Mouse (Mus musculus) retina, postnatal 1 day (tissue): ENCODE measurements at regions not wholly inside any gene's neighbourhood (a gene's known extent, or its start where the extent isn't known, plus 50 kb on each side); places are given as distances from the start of the nearest gene placed in this dataset.

Experiments used
- DNase-seq: peaks from one replicate; pipeline ENCODE4 v3.0.0-alpha.2; 2012

DNA sequence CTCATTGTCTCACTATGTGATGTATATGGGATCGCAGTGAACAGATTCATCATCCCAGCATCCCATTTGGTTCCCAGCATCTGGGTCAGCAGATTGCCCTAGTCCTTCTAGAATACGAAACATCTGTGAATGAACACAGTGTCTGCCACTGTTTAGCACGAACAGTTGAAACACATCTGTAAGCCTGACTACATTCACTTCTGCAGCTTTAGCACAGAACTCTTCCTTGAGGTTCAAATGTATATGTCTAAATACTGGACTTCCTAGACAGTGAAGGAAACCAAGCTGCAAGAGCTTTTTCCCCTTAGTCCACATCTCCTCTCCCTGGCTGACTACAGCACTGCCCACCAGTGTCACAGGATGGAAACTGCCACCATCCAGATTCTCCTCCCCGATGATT is 283.0 kb upstream of the Tle4 start:
- no peak for DNase-seq

DNA sequence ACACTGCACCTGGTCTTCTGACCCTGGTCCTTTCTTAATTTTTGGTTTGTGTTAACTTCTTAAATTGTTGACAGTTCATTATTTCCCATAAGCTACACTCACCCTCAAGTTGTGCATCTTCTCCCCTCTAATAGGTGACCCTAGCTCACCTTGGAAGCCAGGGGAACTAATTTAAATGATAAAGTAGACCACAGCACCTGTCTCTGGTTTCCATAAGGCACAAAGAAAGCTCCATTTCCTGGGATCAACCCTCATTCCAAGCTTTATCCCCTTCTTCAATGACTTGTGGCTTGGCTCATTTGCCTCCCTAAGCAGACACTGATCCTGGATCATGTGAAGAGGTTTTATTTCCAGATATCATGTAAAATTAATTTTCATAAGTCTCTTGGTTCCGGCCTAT is 276.1 kb upstream of the Tle4 start:
- DNase-seq, result no peak

DNA sequence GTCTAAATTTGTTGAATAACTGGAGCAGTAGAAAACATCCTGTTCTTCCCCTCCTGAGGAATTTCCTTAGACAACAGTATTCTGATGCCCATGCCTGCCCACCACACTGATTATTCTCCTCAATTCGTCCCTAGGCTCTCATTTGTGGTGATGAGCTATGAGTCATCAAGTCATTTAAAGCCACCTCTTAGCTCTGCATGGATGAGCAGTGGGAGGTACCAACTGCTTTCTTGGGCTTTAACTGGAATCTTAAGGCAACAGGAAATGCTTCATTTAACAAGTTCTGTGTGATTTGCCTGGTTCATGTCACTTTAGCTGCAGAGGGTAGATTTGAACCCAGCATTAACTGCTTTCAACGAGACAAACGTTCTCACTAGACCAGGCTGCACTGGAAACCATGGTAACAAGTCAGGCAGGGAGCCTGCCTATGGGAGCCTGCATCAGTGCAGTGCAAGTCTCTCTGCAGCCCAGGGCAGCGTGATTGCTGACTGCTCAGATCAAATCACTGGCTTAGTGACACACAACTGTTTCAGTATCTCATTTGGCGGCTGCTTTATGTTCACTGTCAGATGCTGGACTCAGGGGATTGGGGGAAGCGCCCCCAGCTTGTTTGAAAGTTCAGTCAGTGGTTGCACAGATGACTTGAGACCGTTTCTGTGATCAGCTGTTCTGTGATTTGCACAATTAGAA is 273.5 kb upstream of the Tle4 start:
- DNase-seq, result peak; percentile 88

DNA sequence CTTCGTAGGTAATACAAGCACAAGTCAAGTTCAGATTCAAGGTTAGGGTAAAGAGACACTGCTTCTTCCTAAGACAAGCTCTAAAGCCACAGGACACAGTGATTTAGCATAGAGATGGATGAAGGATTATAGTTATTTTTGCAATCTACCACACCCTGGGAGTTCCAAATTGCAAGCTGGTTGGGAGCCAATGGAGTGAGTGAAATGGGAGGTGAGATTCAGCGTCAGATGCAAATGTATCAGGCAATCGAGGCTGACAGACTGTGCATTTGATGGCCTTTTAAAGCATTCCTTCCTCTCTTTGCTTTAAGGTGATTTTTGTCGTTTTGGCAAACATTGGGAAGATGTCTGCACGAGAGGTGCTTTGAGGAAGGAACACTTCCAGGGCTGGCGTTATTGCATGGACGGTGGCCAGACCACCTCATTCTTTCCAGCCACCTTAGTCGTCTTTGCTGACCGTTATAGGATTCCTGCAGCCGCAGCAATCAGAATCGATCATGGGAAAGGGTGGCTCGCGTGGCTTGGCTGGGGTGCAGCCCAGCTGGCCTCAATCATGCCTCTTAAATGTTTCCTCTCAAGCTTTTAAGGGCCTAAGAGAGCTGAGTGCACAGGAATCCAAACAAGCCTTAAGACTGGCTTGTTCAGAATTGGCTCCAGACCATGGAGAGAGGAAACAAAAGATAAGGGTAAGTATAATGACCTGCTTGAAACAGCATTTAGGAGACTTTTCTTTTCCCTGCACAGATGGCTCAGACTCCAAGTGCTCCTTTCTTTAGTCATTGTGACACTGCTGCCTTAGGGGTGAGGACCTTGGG is 265.0 kb upstream of the Tle4 start:
- no peak for DNase-seq

DNA sequence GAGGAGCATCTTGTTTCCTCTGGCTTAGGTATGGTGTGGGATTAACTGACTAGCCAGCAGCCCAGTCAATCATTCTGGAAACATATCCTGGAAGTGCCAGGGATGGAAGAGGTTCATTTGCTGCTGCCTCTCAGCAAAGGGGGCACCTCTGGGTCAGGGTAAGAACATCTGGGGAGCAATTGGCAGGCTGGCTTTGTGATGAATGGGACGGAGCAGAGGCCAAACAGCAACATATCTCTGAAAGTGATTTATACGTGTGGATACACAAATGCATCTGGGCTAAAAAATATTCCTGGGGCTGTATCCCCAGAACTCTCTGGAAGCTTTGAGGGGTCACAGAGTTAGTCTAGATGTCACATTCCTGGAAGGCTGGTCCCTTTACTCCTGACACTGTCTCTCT is 257.2 kb upstream of the Tle4 start:
- DNase-seq, result no peak

DNA sequence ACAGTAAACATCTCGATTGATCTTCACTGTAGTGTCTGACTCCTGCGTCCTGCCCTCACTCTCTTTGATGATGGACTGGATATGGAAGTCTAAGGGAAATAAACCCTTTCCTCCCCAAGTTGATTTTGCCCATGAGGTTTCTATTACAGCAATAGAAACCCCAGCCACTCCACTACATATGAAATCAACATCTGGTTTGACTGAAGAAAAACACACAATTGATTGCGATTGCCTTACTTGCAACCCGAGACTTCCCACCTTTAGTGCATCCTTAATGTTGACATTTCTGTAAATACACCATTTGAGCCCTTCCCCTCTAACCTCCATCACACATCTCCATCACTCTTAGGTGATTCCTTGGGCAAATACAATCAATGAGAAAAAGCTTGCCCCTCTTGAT is 255.6 kb upstream of the Tle4 start:
- no peak for DNase-seq

DNA sequence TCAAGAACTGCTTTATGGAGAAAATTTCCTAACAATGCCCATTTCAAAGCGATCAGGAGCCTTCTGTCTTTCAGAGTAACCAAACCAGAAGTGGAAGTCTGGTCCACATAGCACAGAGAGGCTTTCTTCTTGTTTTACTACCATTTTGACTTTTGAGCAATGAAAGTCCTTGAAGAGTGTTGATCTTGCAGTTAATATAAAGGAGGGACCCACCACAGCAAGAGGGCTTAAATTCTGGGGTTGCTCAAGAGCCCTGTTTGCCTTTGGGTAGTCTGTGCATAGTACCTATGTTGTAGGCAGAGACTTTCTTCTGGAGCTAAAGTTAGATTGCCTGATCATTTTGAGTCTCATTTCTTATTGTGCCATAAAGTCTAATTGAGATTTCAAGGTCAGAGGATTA is 251.7 kb upstream of the Tle4 start:
- no peak for DNase-seq

DNA sequence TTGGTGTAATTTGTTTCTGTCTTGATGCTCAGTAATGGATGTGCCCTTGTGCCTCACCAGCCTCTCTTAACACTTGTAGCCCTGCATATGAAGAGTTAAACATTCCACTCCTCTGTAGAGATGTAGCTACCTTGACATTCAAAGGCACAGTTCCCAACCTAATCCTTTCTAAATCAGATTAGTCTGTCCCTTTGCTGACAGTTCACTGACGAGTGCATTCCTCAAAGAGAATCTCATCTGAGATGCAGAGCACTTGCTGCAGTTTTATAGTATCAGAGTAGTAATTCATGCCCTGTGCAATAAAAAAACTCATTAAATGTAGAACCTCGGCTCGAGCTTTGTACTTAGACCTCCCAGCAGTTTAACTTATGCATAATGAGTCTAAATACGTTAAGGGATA is 249.3 kb upstream of the Tle4 start:
- DNase-seq, result no peak

DNA sequence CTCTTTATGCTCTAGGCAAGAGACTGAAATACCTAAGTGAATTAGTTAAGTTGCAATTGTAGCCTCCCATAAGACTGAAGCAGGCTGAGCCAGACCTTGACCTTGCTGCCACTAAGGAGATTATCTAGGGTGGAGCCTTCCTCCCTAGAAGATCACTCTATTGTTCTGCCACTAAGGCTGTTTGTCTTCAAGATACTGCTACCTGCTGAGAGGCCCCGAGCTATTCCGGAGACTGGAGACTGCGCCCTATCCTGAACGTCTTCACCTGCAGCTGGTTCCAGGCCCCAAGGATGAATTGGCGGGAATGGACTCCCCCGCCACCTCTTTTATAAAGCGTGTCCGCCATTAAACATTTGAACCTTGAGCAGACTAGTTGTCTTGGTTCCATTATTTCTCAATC is 237.8 kb upstream of the Tle4 start:
- no peak for DNase-seq

DNA sequence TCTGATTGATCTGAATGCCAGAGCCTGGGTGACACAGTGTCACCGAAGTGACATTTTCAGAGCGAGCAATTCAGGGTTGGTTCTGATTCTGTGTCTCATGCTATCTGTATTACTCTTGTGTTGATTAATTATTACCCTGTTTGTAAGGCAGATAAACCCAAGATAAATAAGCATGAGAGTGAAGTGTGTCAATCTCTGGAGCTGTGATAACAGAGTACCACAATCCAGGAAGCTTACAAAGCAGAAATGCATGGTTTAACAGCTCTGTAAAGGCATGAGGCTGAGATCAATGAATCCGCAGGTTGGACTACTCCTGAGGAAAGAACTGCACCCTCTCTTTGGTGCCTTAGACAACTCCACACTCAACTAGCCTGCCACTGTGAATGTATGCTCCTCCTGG is 218.5 kb upstream of the Tle4 start:
- no peak for DNase-seq

DNA sequence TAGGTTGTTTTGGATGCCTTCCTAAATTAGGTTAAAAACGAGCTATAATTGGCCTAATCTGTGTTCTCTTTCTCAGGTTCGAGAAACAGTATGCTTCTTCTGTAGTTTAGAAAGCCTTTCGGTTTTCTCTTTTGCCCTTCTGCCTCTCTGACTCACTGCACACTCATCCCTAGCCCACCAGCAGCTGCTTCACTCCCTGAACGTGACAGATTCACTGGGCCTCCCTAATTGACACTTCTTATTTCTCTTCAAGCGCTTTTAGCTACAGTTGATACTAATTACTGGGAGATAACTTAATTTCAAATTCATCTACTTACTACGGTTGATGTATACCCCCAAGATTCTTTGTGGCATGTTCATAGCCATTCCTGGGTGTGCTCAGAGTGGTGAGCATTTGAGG is 208.9 kb upstream of the Tle4 start:
- peak; percentile 59 for DNase-seq

DNA sequence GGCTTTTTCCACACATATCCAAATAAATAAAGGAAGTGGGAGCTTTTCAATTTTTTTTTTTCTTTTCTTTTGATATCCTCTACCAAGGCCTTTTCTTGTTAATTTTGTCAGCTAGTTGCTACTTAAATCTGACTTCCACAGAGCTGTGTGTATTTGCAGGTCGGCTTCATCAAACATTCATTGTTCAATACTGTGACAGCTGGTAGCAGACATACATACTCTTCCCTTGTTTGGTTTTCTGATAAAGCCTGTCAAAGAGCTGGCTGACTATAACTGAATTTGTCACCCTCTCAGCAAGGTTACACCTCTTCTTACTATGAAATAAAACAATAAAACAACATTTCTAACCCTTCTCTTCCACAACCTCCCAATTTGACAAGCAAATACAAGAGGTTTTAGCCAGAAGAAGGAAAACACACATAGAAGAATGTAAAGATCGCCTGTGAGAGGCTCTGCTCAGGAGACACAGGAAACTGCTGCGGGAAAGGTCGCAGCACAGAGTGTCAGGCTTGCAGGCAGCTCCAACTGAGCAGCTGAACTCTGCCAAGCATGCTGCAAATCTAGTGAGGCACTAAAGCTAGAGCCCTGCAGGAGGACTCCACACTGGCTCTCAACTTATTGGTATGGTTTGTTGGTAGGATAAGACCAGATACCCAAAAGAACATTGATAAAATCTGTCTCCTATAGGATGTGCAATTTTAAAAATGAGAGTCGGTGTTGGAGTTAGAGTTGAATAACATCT is 205.2 kb upstream of the Tle4 start:
- peak; percentile 59 for DNase-seq

DNA sequence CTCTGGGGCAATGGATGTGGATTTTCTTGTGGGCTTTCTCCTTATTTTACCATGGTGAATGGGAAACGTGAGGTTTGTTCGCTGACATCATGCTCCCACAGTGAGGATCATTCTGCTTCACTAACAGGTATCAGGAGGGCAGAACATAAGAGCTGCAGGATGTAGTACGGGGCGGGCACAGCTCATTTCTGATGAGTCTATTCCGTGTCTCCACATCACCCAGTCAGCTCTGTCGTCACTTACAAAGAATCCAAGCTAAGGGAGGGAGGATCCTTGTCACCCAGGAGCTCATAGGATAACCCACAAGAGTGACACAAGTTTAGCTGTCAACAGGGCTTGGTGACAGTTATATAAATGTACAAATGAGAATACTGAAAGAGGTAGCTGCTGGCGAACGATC is 203.8 kb upstream of the Tle4 start:
- no peak for DNase-seq

DNA sequence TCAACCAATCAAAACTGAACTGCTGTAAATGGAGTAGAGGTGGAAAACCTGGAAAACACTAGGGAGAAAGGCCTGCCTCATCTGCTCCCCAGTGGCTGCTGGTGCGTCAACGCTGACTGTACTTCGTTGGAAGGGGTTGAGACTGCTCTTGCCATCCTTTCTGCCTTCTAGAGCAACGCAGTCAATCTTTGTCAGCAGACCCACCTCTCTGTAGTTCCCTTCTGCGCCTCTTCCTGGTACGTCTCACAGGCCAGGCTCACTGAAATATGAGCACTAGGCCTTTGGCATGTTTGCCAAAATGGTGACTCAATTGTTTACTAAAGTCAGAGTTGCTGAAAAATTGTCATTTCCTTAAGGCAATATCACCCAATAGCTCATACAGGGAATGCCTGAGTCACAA is 201.2 kb upstream of the Tle4 start:
- DNase-seq, result no peak

DNA sequence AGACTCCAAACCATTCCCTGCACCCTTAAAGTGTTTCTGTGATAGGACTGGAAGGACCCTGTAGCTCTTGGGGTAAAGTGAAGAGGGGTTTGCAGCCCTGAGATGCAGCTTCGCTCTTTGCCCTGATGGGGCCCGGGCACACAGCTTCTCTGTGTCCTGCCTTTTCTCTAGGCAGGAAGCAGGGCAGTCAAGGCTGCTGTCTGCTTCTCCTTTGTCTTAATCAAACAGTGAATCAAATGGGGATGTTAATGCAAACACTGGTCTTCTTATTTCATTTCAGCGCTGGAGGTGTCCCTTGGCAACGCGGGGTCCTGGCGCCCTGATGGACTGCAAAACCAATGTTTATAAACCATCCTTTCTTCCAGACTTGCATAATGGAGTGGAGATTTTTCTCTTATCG is 200.6 kb upstream of the Tle4 start:
- DNase-seq, result no peak

DNA sequence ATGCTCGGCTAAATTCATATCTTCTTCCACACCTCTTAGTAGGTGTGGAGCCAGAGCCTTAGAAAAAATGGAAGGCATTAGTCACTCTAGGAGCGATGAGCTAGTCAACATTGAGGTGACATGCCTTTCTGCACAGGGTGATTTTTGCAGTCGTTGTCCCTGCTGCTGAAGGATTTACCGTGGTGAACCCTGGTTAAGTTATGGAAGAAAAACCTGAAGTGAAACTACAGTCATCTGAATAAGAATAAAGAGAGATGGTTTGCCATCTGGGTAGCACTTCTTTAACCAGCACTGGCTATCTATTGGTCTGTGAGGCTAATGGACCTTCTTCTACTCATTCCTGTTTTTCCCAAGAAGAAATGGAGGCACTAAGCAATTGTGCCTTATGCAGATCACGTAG is 198.1 kb upstream of the Tle4 start:
- DNase-seq, result no peak

DNA sequence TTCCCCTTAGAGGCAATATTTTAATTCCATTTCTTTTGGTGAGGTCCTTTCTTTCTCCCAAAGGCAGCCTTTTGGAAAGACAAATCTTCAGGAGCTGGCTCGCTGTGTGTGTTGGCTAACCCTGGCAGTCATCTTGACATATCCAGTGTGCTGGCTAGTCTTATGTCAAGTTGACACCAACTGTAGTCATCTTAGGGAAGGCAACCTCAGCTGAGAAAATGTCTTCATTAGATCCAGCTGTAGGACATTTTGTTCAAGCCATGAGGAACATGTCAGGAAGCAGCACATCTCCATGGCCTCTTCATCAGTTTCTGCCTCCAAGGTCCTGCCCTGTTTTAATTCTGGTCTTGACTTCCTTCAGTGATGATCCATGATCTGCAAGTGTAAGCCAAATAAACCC is 192.1 kb upstream of the Tle4 start:
- DNase-seq, result no peak

DNA sequence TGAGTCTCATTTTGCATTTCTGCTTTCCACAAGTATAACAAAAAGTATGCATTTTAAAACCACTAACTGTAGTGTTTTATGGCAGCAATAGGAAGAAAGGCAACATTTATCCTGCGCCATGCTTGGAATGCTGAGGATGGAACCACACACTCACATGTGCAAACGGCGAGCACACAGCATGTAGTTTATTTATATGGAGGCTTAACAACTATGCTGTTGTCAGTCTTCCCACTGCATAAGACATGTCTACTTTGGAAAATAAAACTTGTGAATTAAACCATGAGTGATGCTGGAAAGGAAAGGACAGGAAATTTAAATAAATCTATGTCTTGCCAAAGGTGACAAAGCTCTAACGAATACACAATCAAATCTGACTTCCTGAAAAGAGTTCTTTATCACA is 190.8 kb upstream of the Tle4 start:
- no peak for DNase-seq

DNA sequence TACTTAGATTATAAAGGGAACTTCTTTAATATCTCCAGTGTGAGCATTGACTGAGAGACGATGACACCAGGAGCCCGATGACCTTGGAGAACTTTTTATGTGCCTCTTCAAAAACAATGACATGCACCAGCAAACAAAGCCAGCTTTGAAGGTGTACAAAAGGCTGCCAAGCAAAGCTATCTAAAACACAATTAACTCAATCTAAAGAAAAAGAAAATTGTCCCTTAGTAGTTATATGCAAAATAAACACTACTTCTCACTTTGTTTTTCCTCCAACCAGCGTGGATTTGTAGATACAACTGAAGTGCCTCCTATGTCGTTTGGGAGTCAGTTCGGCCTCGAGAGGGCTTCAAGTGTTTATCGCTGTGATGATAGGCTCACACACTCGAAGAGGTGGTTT is 189.0 kb upstream of the Tle4 start:
- no peak for DNase-seq

DNA sequence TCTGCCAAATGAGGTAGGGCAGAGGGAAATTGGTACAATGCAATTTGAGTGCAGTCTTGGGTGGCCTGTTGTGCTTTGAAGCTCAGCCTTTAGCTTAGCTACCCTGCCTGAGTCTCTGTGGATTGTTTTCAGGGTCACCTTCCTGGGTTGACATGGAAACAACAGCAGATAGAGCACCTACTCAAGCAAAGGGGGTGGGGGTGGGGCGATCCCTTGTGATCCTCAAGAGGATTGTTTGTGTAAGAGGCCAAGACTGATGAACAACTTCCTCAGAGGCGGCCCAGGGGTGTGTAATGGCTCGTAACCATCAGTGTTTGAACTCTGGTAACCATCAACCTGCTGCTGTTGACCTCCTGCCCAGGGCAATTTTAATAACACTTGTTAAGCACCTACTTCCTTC is 187.8 kb upstream of the Tle4 start:
- DNase-seq, result peak; percentile 32

DNA sequence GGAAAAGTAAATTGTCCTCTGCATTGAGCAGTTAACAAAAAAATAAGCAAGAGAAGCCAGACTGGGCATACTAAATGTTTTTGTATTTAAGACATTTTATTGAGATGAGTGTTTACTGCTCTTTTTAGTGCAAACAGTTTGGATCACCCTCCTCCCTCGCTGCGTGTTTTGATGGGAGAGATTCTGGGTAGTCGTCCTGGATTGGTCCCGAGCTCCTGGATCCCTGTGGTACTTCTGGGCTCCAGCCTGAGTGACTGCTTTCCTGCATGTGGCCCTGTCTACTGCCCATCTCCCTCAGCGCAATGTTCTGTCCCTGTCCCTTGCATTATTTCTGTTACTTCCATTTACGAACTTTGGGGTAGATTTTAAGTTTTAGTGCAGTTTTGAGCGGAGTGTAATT is 179.9 kb upstream of the Tle4 start:
- DNase-seq, result no peak

DNA sequence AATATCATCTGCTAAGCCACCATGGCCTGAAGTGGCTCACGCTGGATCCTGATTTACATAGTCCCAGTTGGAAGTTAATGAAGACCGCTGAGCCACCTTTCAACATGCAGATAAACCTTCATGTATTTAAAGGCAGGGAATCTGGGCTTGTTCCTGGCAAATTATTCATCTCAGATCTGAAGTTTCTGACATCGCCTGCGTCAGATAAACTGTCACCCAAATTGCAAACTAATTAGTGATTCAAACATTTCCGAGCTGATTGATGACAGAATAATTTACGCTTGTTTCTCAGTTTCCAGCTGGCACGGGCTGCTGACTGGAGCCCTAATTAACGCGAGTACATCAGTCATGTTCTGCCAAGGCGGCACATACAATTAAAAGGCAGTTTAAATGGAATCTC is 179.3 kb upstream of the Tle4 start:
- peak; percentile 86 for DNase-seq

DNA sequence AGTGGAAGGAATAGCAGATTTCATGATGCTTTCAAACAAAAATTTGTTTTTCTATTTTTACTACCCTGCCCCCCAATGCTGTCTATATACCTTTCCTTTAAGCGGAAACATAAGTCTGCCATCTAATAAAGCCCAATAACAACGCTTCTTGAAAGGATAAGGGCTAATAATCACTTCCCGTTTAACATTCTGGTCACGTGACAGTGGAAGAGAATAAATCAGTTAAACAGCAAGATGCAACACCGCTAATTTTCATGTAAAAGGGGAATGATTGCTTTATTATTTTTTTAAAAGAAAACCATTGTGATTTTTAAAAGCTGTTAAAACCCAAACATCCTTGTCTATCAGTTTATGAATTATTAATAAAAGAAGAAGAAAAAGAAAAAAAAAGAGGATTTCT is 178.9 kb upstream of the Tle4 start:
- peak; percentile 34 for DNase-seq

DNA sequence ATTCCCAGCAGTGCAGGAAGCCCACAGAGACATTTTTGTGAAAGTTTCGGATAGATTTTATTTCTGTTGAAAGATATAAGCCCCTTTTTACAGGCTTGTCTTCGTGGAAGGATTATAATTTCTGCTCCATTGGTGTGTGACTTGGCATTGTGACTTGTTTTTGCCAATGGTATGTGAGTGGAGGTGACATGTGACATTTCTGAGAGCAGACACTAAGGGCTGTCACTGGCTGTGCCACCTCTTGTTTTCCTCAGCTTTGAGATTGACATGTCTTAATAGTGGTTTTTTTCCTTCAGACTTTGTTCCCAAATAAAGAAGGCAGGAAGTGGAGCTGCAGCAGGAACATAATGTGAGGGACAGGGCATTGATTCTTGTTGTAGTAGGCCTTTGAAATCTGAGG is 174.9 kb upstream of the Tle4 start:
- DNase-seq, result no peak
